Mouse (Mus musculus) lung, postnatal 0 days (tissue): ENCODE measurements around the gene Calhm1. TPM values are rescaled to one million over a fixed set of nuclear protein-coding genes. Genes with fewer than 3 reads are reported as not detected.

Experiments
- ATAC-seq: fragments of 200-750 bp; cut with Nextera tagmentation; 2 replicates; pipeline ENCODE4 v1.8.0; 2017; ENCODE audit warnings: moderate library complexity
- DNase-seq: peaks from one replicate; pipeline ENCODE4 v3.0.0-alpha.2; 2016; ENCODE audit warnings: low spot score
- H3K27ac ChIP-seq: fragments of 300-500 bp; sonication (generic); 2 replicates; pipeline ENCODE4 v1.5.1; 2014; ENCODE audit warnings: antibody characterized with exemption, mild to moderate bottlenecking, low read length, mixed read lengths
- H3K27me3 ChIP-seq: fragments of 300-500 bp; sonication (generic); replicated peaks from 2 replicates; pipeline ENCODE4 v1.6.1; 2014; ENCODE audit warnings: low read length, mixed read lengths; ENCODE audit not compliant: insufficient read depth
- H3K36me3 ChIP-seq: fragments of 300-500 bp; sonication (generic); 2 replicates; pipeline ENCODE4 v1.6.1; 2014; ENCODE audit warnings: low read length, mixed read lengths; ENCODE audit not compliant: insufficient read depth
- H3K4me1 ChIP-seq: fragments of 300-500 bp; sonication (generic); 2 replicates; pipeline ENCODE4 v1.6.1; 2014; ENCODE audit warnings: antibody characterized with exemption, low read depth, low read length, mixed read lengths; ENCODE audit not compliant: insufficient read depth
- H3K4me2 ChIP-seq: fragments of 300-500 bp; sonication (generic); replicated peaks from 2 replicates; pipeline ENCODE4 v1.6.1; 2014; ENCODE audit warnings: low read depth, mild to moderate bottlenecking, low read length, moderate library complexity, mixed read lengths
- H3K4me3 ChIP-seq: fragments of 300-500 bp; sonication (generic); 2 replicates; pipeline ENCODE4 v1.5.1; 2014; ENCODE audit warnings: low read depth, low read length
- H3K9ac ChIP-seq: fragments of 300-500 bp; sonication (generic); replicated peaks from 2 replicates; pipeline ENCODE4 v1.6.1; 2014; ENCODE audit warnings: low read depth, mild to moderate bottlenecking
- H3K9me3 ChIP-seq: fragments of 300-500 bp; sonication (generic); 2 replicates; pipeline ENCODE4 v1.6.1; 2016; ENCODE audit warnings: low read length, mixed read lengths
- CTCF ChIP-seq: IDR thresholded peaks from 2 replicates; pipeline ENCODE4 v1.5.1; 2016; ENCODE audit warnings: antibody characterized with exemption, mild to moderate bottlenecking
- EP300 ChIP-seq: IDR thresholded peaks from 2 replicates; pipeline ENCODE4 v1.6.1; 2016; ENCODE audit warnings: antibody characterized with exemption, mild to moderate bottlenecking, control low read depth
- WGBS: fragments of 180-500 bp; shearing (Covaris S2); extraction: QIAGEN DNeasy Blood & Tissue Kit; methylation state at CpG from one replicate; pipeline ENCODE4 v1.1.7; 2014; 5-methylcytosine and 5-hydroxymethylcytosine counted together
- polyA plus RNA-seq: library from polyadenylated mRNA; unstranded; fragments of >200 nt; fragmentation: Nextera tagmentation; extraction: Ambion mirVana; gene quantifications from 2 replicates; pipeline ENCODE4 v1.2.1, GENCODE M21; 2015

Gene Calhm1
- polyA plus RNA-seq, 1 experiment from 2014 or later, result not detected

DNA sequence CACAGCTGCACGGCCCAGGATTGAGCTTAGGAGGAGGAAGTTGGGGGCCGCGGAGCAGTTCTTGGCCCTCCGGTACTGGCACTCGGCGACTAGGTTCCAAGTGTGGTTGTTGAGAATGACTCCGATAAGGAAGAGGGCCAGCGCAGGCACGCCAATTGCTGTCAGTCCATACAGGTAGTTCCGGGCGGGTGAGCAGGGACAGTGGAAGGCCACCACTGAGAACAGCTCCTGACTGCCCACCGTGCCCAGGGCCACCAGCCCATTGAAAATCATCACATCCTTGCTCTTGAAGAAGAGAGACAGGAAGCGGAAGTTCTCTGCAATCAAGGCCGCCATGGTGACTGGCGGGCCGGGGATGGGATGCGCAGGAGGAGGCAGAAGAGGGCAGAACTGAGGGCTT is 8.5 kb downstream of the Calhm1 start:
- Histone ChIP-seq H3K4me1 (peaks cover 17% of the 10 kb centered on the region; the same call in 1 of the 2 replicates), H3K9me3 (no peaks in the 10 kb centered on the region), H3K27me3 (no peaks in the 10 kb centered on the region), H3K9ac (no peak overlapping the region), H3K27ac (no peak overlapping the region), H3K36me3 (no peaks in the 10 kb centered on the region; the same call in 1 of the 2 replicates), H3K4me2 (no peak overlapping the region), H3K4me3 (no peak overlapping the region)
- no peak for TF ChIP-seq EP300
- TF ChIP-seq CTCF, result no peak
- 88% methylated on average over 17 of the region's 17 CpGs for WGBS
- ATAC-seq, result no peak
- DNase-seq, result no peak

DNA sequence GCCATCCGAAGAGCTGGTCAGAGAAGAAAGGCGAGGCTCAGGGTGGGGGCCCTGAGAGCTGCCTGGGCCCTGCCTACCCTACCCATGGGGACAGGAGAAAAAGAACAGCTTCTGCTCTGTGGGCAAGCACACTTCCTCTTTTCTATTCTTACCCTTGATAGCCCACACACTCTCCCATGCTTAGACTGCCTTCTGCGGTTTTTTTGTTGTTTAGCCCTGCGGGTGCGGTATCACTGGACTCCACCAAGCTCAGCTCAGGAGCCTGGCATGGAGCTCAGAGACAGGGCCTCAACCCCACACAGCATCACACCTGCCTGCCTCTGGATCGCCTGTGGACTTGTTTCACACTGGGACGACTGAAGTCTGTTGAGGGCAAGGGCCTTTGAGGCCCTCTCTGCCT is 10.9 kb downstream of the Calhm1 start:
- Histone ChIP-seq H3K27ac (no peak overlapping the region), H3K4me3 (no peak overlapping the region), H3K9me3 (no peaks in the 10 kb centered on the region), H3K4me2 (no peak overlapping the region), H3K36me3 (peaks cover 8% of the 10 kb centered on the region), H3K27me3 (no peaks in the 10 kb centered on the region), H3K4me1 (peaks cover 12% of the 10 kb centered on the region; the same call in 1 of the 2 replicates), H3K9ac (no peak overlapping the region)
- TF ChIP-seq EP300 (no peak), CTCF (no peak)
- 85% methylated on average over 7 of the region's 7 CpGs for WGBS
- DNase-seq, result no peak
- ATAC-seq, result no peak

DNA sequence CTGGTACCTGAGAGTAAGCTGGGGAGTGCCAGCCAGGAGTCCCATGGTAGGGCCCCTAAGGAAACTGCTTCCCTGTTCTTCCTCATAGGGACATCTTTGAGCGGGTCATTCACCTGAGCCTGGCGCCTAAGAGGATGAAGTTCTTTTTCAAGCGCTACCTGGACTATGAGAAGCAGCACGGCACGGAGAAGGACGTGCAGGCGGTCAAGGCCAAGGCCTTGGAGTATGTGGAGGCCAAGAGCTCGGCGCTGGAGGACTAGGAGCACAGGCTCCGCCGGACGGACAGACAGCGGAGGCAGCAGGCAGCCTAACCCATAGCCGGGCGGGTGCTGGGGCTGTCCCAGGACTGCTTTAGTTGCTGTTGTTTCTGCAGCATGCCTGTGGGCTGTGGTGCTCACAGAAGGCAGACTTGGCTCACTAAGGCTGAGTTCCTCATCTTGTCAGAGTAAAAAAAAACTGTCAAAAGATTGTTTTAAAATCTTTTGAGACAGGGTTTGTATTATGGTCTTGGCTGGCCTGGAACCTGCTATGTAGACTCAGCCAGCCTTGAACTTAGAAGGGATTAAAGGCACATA is 13.4 kb downstream of the Calhm1 start:
- WGBS, result 93% methylated on average over 15 of the region's 15 CpGs
- no peaks in the 10 kb centered on the region for H3K9me3 ChIP-seq
- ATAC-seq, result no peak
- peaks cover 21% of the 10 kb centered on the region for H3K36me3 ChIP-seq
- no peaks in the 10 kb centered on the region for H3K27me3 ChIP-seq
- DNase-seq, result no peak
- H3K9ac ChIP-seq, result no peak overlapping the region
- TF ChIP-seq CTCF (no peak), EP300 (no peak)
- H3K4me3 ChIP-seq, result no peak overlapping the region
- no peak overlapping the region for H3K27ac ChIP-seq
- no peak overlapping the region for H3K4me2 ChIP-seq
- no peaks in the 10 kb centered on the region for H3K4me1 ChIP-seq

DNA sequence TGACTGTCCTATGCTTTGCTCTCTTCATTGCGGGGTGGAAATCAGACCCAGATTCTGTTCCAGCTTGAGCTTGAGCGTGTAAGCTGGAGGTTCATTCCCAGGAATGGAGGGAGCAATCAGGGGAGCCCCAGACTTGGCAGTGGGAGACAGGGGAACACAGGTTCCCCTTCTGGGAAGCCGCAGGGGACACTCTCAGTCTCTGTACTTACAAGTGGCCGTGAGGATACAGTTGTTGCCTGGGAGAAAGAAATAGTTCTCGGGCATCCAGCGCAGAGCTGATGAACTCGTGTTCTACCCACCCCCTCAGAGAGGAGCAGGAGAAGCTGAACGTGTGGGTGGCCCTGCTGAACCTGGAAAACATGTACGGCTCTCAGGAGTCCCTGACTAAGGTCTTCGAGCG is 15.2 kb downstream of the Calhm1 start:
- no peak for ATAC-seq

DNA sequence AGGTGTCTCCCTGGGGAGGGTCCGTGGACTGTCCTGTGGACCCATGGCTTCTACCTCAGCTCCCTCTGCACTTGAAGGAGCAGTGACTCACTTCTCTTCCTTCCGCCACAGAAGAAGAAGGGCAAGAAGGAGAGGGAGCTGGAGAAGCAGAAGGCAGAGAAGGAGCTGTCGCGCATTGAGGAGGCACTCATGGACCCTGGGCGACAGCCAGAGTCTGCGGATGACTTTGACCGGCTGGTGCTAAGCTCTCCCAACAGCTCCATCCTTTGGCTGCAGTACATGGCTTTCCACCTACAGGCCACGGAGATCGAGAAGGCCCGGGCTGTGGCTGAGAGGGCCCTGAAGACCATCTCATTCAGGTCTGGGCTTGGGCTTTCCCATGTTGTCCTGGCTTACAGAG is 15.9 kb downstream of the Calhm1 start:
- H3K9me3 ChIP-seq, result no peaks in the 10 kb centered on the region
- no peaks in the 10 kb centered on the region for H3K27me3 ChIP-seq
- H3K4me2 ChIP-seq, result no peak overlapping the region
- ATAC-seq, result no peak
- no peak overlapping the region for H3K27ac ChIP-seq
- no peak for DNase-seq
- H3K4me3 ChIP-seq, result no peak overlapping the region
- no peak overlapping the region for H3K9ac ChIP-seq
- no peaks in the 10 kb centered on the region for H3K4me1 ChIP-seq
- TF ChIP-seq EP300 (no peak), CTCF (no peak)
- peaks cover 21% of the 10 kb centered on the region for H3K36me3 ChIP-seq
- WGBS, result 86% methylated on average over 10 of the region's 10 CpGs

More for the DNA sequence above, 15.2 kb downstream of the Calhm1 start:
- 84% methylated on average over 11 of the region's 11 CpGs for WGBS
- TF ChIP-seq CTCF (no peak), EP300 (no peak)
- Histone ChIP-seq H3K4me3 (no peak overlapping the region), H3K36me3 (peaks cover 21% of the 10 kb centered on the region), H3K9ac (no peak overlapping the region), H3K4me1 (no peaks in the 10 kb centered on the region), H3K4me2 (no peak overlapping the region), H3K27me3 (no peaks in the 10 kb centered on the region), H3K27ac (no peak overlapping the region), H3K9me3 (no peaks in the 10 kb centered on the region)
- DNase-seq, result no peak

DNA sequence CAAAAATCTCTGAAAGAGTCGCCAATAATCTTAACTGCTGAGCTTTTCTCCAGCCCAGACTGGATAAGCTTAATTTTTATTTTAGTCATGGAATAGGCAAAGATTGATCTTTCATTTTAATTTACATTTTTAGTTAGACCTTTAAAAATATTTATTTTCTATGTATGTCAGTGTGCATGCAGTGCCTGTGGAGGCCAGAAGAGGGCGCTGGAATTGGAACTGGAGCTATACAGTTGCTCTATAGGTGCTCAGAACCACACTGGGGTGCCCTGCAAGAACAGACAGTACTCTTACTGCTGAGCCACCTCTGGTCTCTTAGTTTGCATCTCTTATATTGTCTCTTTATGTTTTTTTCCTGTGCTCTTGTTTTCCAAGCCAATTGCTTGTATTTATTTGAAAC is 21.3 kb downstream of the Calhm1 start:
- Histone ChIP-seq H3K27ac (no peak overlapping the region), H3K4me2 (no peak overlapping the region), H3K36me3 (peaks cover 19% of the 10 kb centered on the region; the same call in 1 of the 2 replicates), H3K9me3 (no peaks in the 10 kb centered on the region), H3K9ac (no peak overlapping the region), H3K4me1 (no peaks in the 10 kb centered on the region), H3K4me3 (no peak overlapping the region), H3K27me3 (no peaks in the 10 kb centered on the region)
- peak; percentile 77 for TF ChIP-seq CTCF
- TF ChIP-seq EP300, result no peak
- DNase-seq (peak; percentile 47), ATAC-seq (no peak)
- 22% methylated on average over 2 of the region's 2 CpGs for WGBS

DNA sequence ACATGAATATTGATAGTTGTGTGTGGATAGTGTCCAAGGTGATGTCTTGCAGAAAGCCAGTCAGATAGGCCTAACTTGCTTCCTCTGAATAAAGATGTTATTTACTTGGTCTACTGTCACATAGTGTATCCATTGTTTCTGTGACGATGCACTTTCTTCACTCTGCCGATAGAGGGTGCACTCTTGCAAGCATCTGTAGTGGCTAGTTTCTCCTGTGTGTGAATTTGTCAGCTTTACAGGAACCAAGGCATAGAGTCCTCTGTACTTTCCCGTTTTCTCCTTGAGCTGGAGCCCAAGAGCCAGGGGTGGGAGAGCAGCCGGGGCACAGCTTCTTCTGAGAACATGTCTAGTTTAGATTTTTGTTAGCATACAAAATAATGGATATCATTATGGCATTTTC is 23.0 kb downstream of the Calhm1 start:
- WGBS, result 32% methylated on average over 4 of the region's 4 CpGs
- ATAC-seq (0 out of 2 replicates have a peak, but pooled peaks have one; percentile 33), DNase-seq (peak; percentile 68)
- H3K36me3 ChIP-seq, result peaks cover 24% of the 10 kb centered on the region
- H3K9me3 ChIP-seq, result no peaks in the 10 kb centered on the region
- H3K27ac ChIP-seq, result no peak overlapping the region
- TF ChIP-seq CTCF (peak; percentile 89), EP300 (no peak)
- no peaks in the 10 kb centered on the region for H3K27me3 ChIP-seq
- no peak overlapping the region for H3K4me3 ChIP-seq
- H3K9ac ChIP-seq, result no peak overlapping the region
- no peaks in the 10 kb centered on the region for H3K4me1 ChIP-seq
- no peak overlapping the region for H3K4me2 ChIP-seq
